Mouse (Mus musculus) lung, adult 2 months (tissue): ENCODE measurements around the gene Fnbp4.

Experiments
- CTCF ChIP-seq: fragments of 200-500 bp; IDR thresholded peaks from 2 replicates; pipeline ENCODE4 v1.5.1; 2011; ENCODE audit warnings: mild to moderate bottlenecking, low read length, control low read depth; ENCODE audit not compliant: insufficient read depth
- POLR2A ChIP-seq: fragments of 200-500 bp; IDR thresholded peaks from 2 replicates; pipeline ENCODE4 v1.6.1; 2011; ENCODE audit warnings: low read depth, mild to moderate bottlenecking, control low read depth, low read length, borderline replicate concordance; ENCODE audit errors: extremely low read depth

DNA sequence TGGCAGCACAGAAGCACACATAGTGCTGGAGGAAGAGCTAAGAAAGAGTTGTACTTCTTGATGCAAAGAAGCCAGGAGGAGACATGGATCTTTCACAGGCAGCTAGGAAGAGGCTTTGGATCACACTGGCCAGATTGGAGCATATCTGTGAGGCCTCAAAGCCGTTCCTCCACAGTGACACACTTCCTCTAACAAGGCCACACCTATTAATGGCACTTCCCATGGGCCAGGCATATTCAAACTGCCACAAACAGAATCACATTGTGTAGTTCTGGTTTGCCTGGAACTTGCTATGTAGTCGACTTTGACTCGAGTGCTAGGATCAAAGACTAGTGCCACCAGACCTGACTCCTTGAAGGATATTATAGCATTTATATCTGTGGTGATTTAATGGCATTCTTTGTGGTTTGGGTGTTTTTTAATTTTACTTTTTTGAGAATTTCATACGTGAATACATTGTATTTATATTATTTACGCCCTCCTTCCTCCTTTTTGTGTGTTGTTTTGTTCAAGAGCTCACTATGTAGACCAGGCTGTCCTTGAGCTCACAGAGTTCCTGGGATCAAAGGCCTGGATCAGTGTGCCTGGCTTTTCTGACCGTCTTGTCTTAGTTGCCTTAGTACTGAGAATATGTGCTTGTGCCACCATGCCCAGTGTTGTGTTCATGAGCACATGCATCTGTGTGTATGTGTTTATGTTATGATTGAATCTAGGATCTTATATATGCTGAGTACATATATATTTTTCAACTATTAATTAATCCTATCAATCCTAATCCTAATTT lies 4.7 kb downstream of the Fnbp4 start:
- no peak for TF ChIP-seq CTCF
- no peak for TF ChIP-seq POLR2A
